Mouse (Mus musculus): ENCODE measurements at regions not wholly inside any gene's neighbourhood (a gene's known extent, or its start where the extent isn't known, plus 50 kb on each side); places are given as distances from the start of the nearest gene placed in this dataset.
"Not testable (repeated sequence)": the region's sequence is repeated elsewhere in the genome, so short reads cannot be mapped to it uniquely, and the experiment has no call there.

GRCm38 (mm10) chr3:80160473-80160872 is 276.1 kb downstream of the Fam198b start:
- Histone ChIP-seq H3K27me3 (ENCODE audit: insufficient read depth, low read length) (no peaks in the 10 kb centered on the region), H3K4me3 (ENCODE audit: low read depth, low read length) (no peak overlapping the region), H3K9me3 (replicated peaks) (no peaks in the 10 kb centered on the region), H3K36me3 (replicated peaks) (no peaks in the 10 kb centered on the region), H3K4me1 (ENCODE audit: insufficient read depth, low read depth, low read length) (no peaks in the 10 kb centered on the region)
- DNase-seq (ENCODE audit: low spot score) (no peak), ATAC-seq (ENCODE audit: extremely low read depth, insufficient number of reproducible peaks, low FRiP score, poor library complexity, severe bottlenecking) (no peak)
- no peak for TF ChIP-seq GATA2 (IDR thresholded peaks at IDR 0.05; ENCODE audit: borderline replicate concordance, low read depth, low read length)
- no peak for TF ChIP-seq CTCF (IDR thresholded peaks at IDR 0.05; ENCODE audit: low read depth, low read length)

- no peak for ATAC-seq (ENCODE audit: extremely low read depth, insufficient number of reproducible peaks, low FRiP score, poor library complexity, severe bottlenecking)
- TF ChIP-seq CTCF (IDR thresholded peaks at IDR 0.05; ENCODE audit: low read depth, low read length): no peak
- TF ChIP-seq POLR2AphosphoS5 (IDR thresholded peaks at IDR 0.05; ENCODE audit: insufficient replicate concordance, low read depth, low read length): no peak
- no peak for TF ChIP-seq TAL1 (conservative IDR thresholded peaks at IDR 0.05; ENCODE audit: low read depth, low read length)
- TF ChIP-seq GATA2 (IDR thresholded peaks at IDR 0.05; ENCODE audit: borderline replicate concordance, low read depth, low read length): no peak
- TF ChIP-seq GATA1 (IDR thresholded peaks at IDR 0.05; ENCODE audit: borderline replicate concordance, low read length): no peak
- DNase-seq (ENCODE audit: low spot score): no peak
- Histone ChIP-seq H3K4me3 (ENCODE audit: low read depth, low read length) (no peak overlapping the region), H3K9me3 (replicated peaks) (no peaks in the 10 kb centered on the region), H3K27me3 (ENCODE audit: insufficient read depth, low read length) (no peaks in the 10 kb centered on the region; the same call in 1 of the 2 replicates), H3K4me1 (ENCODE audit: insufficient read depth, low read depth, low read length) (no peaks in the 10 kb centered on the region), H3K36me3 (replicated peaks) (no peaks in the 10 kb centered on the region)
Observed at GRCm38 (mm10) chr3:80181749-80182148, 297.4 kb downstream of the Fam198b start.

GRCm38 (mm10) chr3:80182161-80182560 is 297.8 kb downstream of the Fam198b start:
- not testable (repeated sequence) for H3K36me3 ChIP-seq (replicated peaks); H3K27me3 ChIP-seq (ENCODE audit: insufficient read depth, low read length); H3K9me3 ChIP-seq (replicated peaks); DNase-seq (ENCODE audit: low spot score); H3K4me1 ChIP-seq (ENCODE audit: insufficient read depth, low read depth, low read length); H3K4me3 ChIP-seq (ENCODE audit: low read depth, low read length); ATAC-seq (ENCODE audit: extremely low read depth, insufficient number of reproducible peaks, low FRiP score, poor library complexity, severe bottlenecking)

- Histone ChIP-seq H3K4me3 (ENCODE audit: low read depth, low read length) (no peak overlapping the region), H3K9me3 (replicated peaks) (no peaks in the 10 kb centered on the region), H3K4me1 (ENCODE audit: insufficient read depth, low read depth, low read length) (no peaks in the 10 kb centered on the region), H3K36me3 (replicated peaks) (no peaks in the 10 kb centered on the region), H3K27me3 (ENCODE audit: insufficient read depth, low read length) (no peaks in the 10 kb centered on the region)
- ATAC-seq (ENCODE audit: extremely low read depth, insufficient number of reproducible peaks, low FRiP score, poor library complexity, severe bottlenecking) (no peak), DNase-seq (ENCODE audit: low spot score) (no peak)
- no peak for TF ChIP-seq CTCF (IDR thresholded peaks at IDR 0.05; ENCODE audit: low read depth, low read length)
- TF ChIP-seq TAL1 (conservative IDR thresholded peaks at IDR 0.05; ENCODE audit: low read depth, low read length): no peak
- TF ChIP-seq POLR2AphosphoS5 (IDR thresholded peaks at IDR 0.05; ENCODE audit: insufficient replicate concordance, low read depth, low read length): no peak
- TF ChIP-seq GATA2 (IDR thresholded peaks at IDR 0.05; ENCODE audit: borderline replicate concordance, low read depth, low read length): no peak
- TF ChIP-seq GATA1 (IDR thresholded peaks at IDR 0.05; ENCODE audit: borderline replicate concordance, low read length): no peak
Observed at GRCm38 (mm10) chr3:80187406-80187805, 303.1 kb downstream of the Fam198b start.

GRCm38 (mm10) chr3:80200904-80201303 is 316.6 kb downstream of the Fam198b start:
- Histone ChIP-seq H3K4me1 (ENCODE audit: insufficient read depth, low read depth, low read length) (no peaks in the 10 kb centered on the region), H3K36me3 (replicated peaks) (no peaks in the 10 kb centered on the region), H3K9me3 (replicated peaks) (no peaks in the 10 kb centered on the region), H3K27me3 (ENCODE audit: insufficient read depth, low read length) (no peaks in the 10 kb centered on the region), H3K4me3 (ENCODE audit: low read depth, low read length) (no peak overlapping the region)
- no peak for ATAC-seq (ENCODE audit: extremely low read depth, insufficient number of reproducible peaks, low FRiP score, poor library complexity, severe bottlenecking)
- DNase-seq (ENCODE audit: low spot score): no peak
- TF ChIP-seq TAL1 (conservative IDR thresholded peaks at IDR 0.05; ENCODE audit: low read depth, low read length) (no peak), GATA1 (IDR thresholded peaks at IDR 0.05; ENCODE audit: borderline replicate concordance, low read length) (no peak), CTCF (IDR thresholded peaks at IDR 0.05; ENCODE audit: low read depth, low read length) (no peak), GATA2 (IDR thresholded peaks at IDR 0.05; ENCODE audit: borderline replicate concordance, low read depth, low read length) (no peak), POLR2AphosphoS5 (IDR thresholded peaks at IDR 0.05; ENCODE audit: insufficient replicate concordance, low read depth, low read length) (no peak)

GRCm38 (mm10) chr3:80204821-80205220 is 320.5 kb downstream of the Fam198b start:
- ATAC-seq (ENCODE audit: extremely low read depth, insufficient number of reproducible peaks, low FRiP score, poor library complexity, severe bottlenecking): no peak
- DNase-seq (ENCODE audit: low spot score): no peak
- Histone ChIP-seq H3K9me3 (replicated peaks) (no peaks in the 10 kb centered on the region), H3K4me3 (ENCODE audit: low read depth, low read length) (no peak overlapping the region), H3K36me3 (replicated peaks) (no peaks in the 10 kb centered on the region), H3K4me1 (ENCODE audit: insufficient read depth, low read depth, low read length) (no peaks in the 10 kb centered on the region), H3K27me3 (ENCODE audit: insufficient read depth, low read length) (no peaks in the 10 kb centered on the region)
- TF ChIP-seq POLR2AphosphoS5 (IDR thresholded peaks at IDR 0.05; ENCODE audit: insufficient replicate concordance, low read depth, low read length) (no peak), GATA1 (IDR thresholded peaks at IDR 0.05; ENCODE audit: borderline replicate concordance, low read length) (no peak), CTCF (IDR thresholded peaks at IDR 0.05; ENCODE audit: low read depth, low read length) (no peak), GATA2 (IDR thresholded peaks at IDR 0.05; ENCODE audit: borderline replicate concordance, low read depth, low read length) (no peak)

- DNase-seq (ENCODE audit: low spot score): no peak
- no peak for ATAC-seq (ENCODE audit: extremely low read depth, insufficient number of reproducible peaks, low FRiP score, poor library complexity, severe bottlenecking)
- no peaks in the 10 kb centered on the region for H3K36me3 ChIP-seq (replicated peaks)
- TF ChIP-seq POLR2AphosphoS5 (IDR thresholded peaks at IDR 0.05; ENCODE audit: insufficient replicate concordance, low read depth, low read length) (no peak), TAL1 (conservative IDR thresholded peaks at IDR 0.05; ENCODE audit: low read depth, low read length) (no peak), CTCF (IDR thresholded peaks at IDR 0.05; ENCODE audit: low read depth, low read length) (no peak), GATA1 (IDR thresholded peaks at IDR 0.05; ENCODE audit: borderline replicate concordance, low read length) (no peak), GATA2 (IDR thresholded peaks at IDR 0.05; ENCODE audit: borderline replicate concordance, low read depth, low read length) (no peak)
- H3K27me3 ChIP-seq (ENCODE audit: insufficient read depth, low read length): no peaks in the 10 kb centered on the region
- no peaks in the 10 kb centered on the region for H3K4me1 ChIP-seq (ENCODE audit: insufficient read depth, low read depth, low read length)
- no peaks in the 10 kb centered on the region for H3K9me3 ChIP-seq (replicated peaks)
- H3K4me3 ChIP-seq (ENCODE audit: low read depth, low read length): no peak overlapping the region
Observed at GRCm38 (mm10) chr3:80205351-80205750, 321.0 kb downstream of the Fam198b start.

All from G1E (cell line).